Mouse (Mus musculus): ENCODE results near the gene Ucp2.

DNA sequence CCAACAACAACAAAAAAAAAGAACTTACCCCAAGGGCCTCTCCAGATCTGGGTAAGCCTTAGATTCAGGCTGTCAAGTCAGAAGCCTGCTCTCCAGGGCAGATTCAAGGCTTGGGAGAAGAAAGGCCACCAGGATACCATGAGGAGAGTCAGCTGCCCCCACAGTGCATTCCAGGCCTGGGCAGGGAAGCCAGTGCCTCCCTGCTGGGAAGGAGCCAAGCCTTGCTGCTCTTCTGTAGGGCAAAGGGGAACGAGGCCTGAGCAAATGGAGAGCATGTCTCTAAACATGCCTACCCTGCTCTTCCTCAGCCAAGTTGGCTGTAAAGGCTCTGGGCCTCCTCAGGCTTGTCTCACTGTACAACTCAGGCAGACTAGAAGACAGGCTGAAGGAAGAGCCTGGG is 18.5 kb upstream of the Ucp2 start:
- no peak for TF ChIP-seq HCFC1 (IDR thresholded peaks at IDR 0.05; ENCODE audit: borderline replicate concordance, insufficient read depth, low read length)
- no peak for TF ChIP-seq ZC3H11A (IDR thresholded peaks at IDR 0.05; ENCODE audit: borderline replicate concordance, low read depth, low read length)
- TF ChIP-seq CHD2 (IDR thresholded peaks at IDR 0.05; ENCODE audit: low read depth, low read length) = no peak
- TF ChIP-seq ZNF384 (IDR thresholded peaks at IDR 0.05; ENCODE audit: low read depth, low read length) = no peak
- TF ChIP-seq MAFK (IDR thresholded peaks at IDR 0.05; ENCODE audit: insufficient read depth, low read depth, low read length) = no peak

Measured in ES-E14 (cell line).